Mouse (Mus musculus) liver, embryonic 16.5 days (tissue): ENCODE results near the gene Smad5. TPM values are rescaled to one million over a fixed set of nuclear protein-coding genes. Genes with fewer than 3 reads are reported as not detected.

ENCODE experiments used
- ATAC-seq: fragments of 200-750 bp; cut with Nextera tagmentation; 2 replicates; pipeline ENCODE4 v1.8.0; 2017; ENCODE audit warnings: low read depth, mild to moderate bottlenecking, moderate number of reproducible peaks, moderate library complexity
- H3K27ac ChIP-seq: fragments of 300-500 bp; sonication (generic); 2 replicates; pipeline ENCODE4 v1.5.1; 2014; ENCODE audit warnings: mild to moderate bottlenecking, low read length
- H3K27me3 ChIP-seq: fragments of 300-500 bp; sonication (generic); 2 replicates; pipeline ENCODE4 v1.6.1; 2014; ENCODE audit warnings: low read depth, low read length, mixed read lengths; ENCODE audit not compliant: control insufficient read depth, insufficient read depth
- H3K36me3 ChIP-seq: fragments of 300-500 bp; sonication (generic); 2 replicates; pipeline ENCODE4 v1.6.1; 2014; ENCODE audit warnings: mild to moderate bottlenecking; ENCODE audit not compliant: control insufficient read depth, insufficient read depth
- H3K4me1 ChIP-seq: fragments of 300-500 bp; sonication (generic); 2 replicates; pipeline ENCODE4 v1.6.1; 2014; ENCODE audit warnings: low read depth, low read length, mixed read lengths; ENCODE audit not compliant: control insufficient read depth
- H3K4me2 ChIP-seq: fragments of 300-500 bp; sonication (generic); 2 replicates; pipeline ENCODE4 v1.6.1; 2014; ENCODE audit warnings: low read depth, low read length, mixed read lengths
- H3K4me3 ChIP-seq: fragments of 300-500 bp; sonication (generic); 2 replicates; pipeline ENCODE4 v1.5.1; 2014; ENCODE audit warnings: low read depth, mild to moderate bottlenecking, low read length
- H3K9ac ChIP-seq: fragments of 300-500 bp; sonication (generic); 2 replicates; pipeline ENCODE4 v1.6.1; 2014; ENCODE audit warnings: low read depth, low read length
- H3K9me3 ChIP-seq: fragments of 300-500 bp; sonication (generic); replicated peaks from 2 replicates; pipeline ENCODE4 v1.6.1; 2016; ENCODE audit warnings: low read length; ENCODE audit not compliant: control insufficient read depth
- WGBS: fragments of 180-500 bp; shearing (Covaris S2); extraction: QIAGEN DNeasy Blood & Tissue Kit; methylation state at CpG from one replicate; pipeline ENCODE4 v1.1.7; 2014; ENCODE audit not compliant: insufficient replicate concordance; 5-methylcytosine and 5-hydroxymethylcytosine counted together
- polyA plus RNA-seq: library from polyadenylated mRNA; unstranded; fragments of >200 nt; fragmentation: Nextera tagmentation; extraction: Ambion mirVana; gene quantifications from 2 replicates; pipeline ENCODE4 v1.2.1, GENCODE M21; 2015

Gene Smad5
- polyA plus RNA-seq, 1 experiment from 2014 or later = 4.0 TPM

- H3K4me1 ChIP-seq = no peaks in the 10 kb centered on the region
- no peaks in the 10 kb centered on the region for H3K27me3 ChIP-seq
- ATAC-seq = no peak
- no peak overlapping the region for H3K9ac ChIP-seq
- no peak overlapping the region for H3K27ac ChIP-seq
- no peaks in the 10 kb centered on the region for H3K36me3 ChIP-seq
- H3K9me3 ChIP-seq = no peaks in the 10 kb centered on the region
- WGBS = 72% methylated on average over 2 of the region's 2 CpGs
- no peak overlapping the region for H3K4me3 ChIP-seq
- no peak overlapping the region for H3K4me2 ChIP-seq
These were observed 5.6 kb upstream of the Smad5 start for GRCm38 (mm10) chr13:56697171-56697570.

- Histone ChIP-seq H3K4me3 (no peak overlapping the region), H3K36me3 (no peaks in the 10 kb centered on the region), H3K4me2 (no peak overlapping the region), H3K27me3 (no peaks in the 10 kb centered on the region), H3K4me1 (peaks cover 4% of the 10 kb centered on the region), H3K9me3 (no peaks in the 10 kb centered on the region), H3K27ac (no peak overlapping the region), H3K9ac (no peak overlapping the region)
- WGBS = 43% methylated on average over 9 of the region's 9 CpGs
- no peak for ATAC-seq
These were observed 4.4 kb upstream of the Smad5 start for GRCm38 (mm10) chr13:56698391-56698790.

- Histone ChIP-seq H3K9me3 (no peaks in the 10 kb centered on the region), H3K27ac (no peak overlapping the region), H3K4me2 (no peak overlapping the region), H3K4me3 (no peak overlapping the region), H3K36me3 (no peaks in the 10 kb centered on the region), H3K9ac (no peak overlapping the region), H3K4me1 (peaks cover 4% of the 10 kb centered on the region), H3K27me3 (no peaks in the 10 kb centered on the region)
- WGBS = 69% methylated on average over 2 of the region's 2 CpGs
- no peak for ATAC-seq
These were observed 3.4 kb upstream of the Smad5 start for GRCm38 (mm10) chr13:56699370-56699769.

GRCm38 (mm10) chr13:56700981-56701380 is 1.8 kb upstream of the Smad5 start:
- Histone ChIP-seq H3K4me1 (peaks cover 4% of the 10 kb centered on the region), H3K4me2 (no peak overlapping the region), H3K36me3 (no peaks in the 10 kb centered on the region), H3K4me3 (no peak overlapping the region), H3K27ac (no peak overlapping the region), H3K9me3 (no peaks in the 10 kb centered on the region), H3K27me3 (no peaks in the 10 kb centered on the region), H3K9ac (no peak overlapping the region)
- WGBS = 44% methylated on average over 1 of the region's 1 CpGs
- no peak for ATAC-seq

GRCm38 (mm10) chr13:56701924-56702323 is 886 bp upstream of the Smad5 start:
- no peaks in the 10 kb centered on the region for H3K9me3 ChIP-seq
- no peak overlapping the region for H3K4me2 ChIP-seq
- H3K27ac ChIP-seq = no peak overlapping the region
- ATAC-seq = no peak
- no peak overlapping the region for H3K9ac ChIP-seq
- no peaks in the 10 kb centered on the region for H3K36me3 ChIP-seq
- H3K4me1 ChIP-seq = peaks cover 4% of the 10 kb centered on the region
- 66% methylated on average over 10 of the region's 10 CpGs for WGBS
- H3K27me3 ChIP-seq = no peaks in the 10 kb centered on the region
- no peak overlapping the region for H3K4me3 ChIP-seq

- H3K9ac ChIP-seq = peak overlapping the region; percentile 81
- peak overlapping the region; percentile 77 for H3K4me2 ChIP-seq
- H3K27me3 ChIP-seq = no peaks in the 10 kb centered on the region
- WGBS = 0% methylated on average over 64 of the region's 80 CpGs
- peaks cover 4% of the 10 kb centered on the region for H3K4me1 ChIP-seq
- H3K4me3 ChIP-seq = peak overlapping the region; percentile 71
- peak overlapping the region; percentile 90 for H3K27ac ChIP-seq
- ATAC-seq = peak; percentile 87
- no peaks in the 10 kb centered on the region for H3K9me3 ChIP-seq
- H3K36me3 ChIP-seq = no peaks in the 10 kb centered on the region
These were observed 536 bp downstream of the Smad5 start for GRCm38 (mm10) chr13:56703222-56703870.

- no peaks in the 10 kb centered on the region for H3K36me3 ChIP-seq
- peak overlapping the region; percentile 77 for H3K4me2 ChIP-seq
- H3K27me3 ChIP-seq = no peaks in the 10 kb centered on the region
- ATAC-seq = peak; percentile 25
- WGBS = 2% methylated on average over 11 of the region's 11 CpGs
- H3K4me3 ChIP-seq = peak overlapping the region; percentile 71
- peak overlapping the region; percentile 81 for H3K9ac ChIP-seq
- H3K4me1 ChIP-seq = peaks cover 4% of the 10 kb centered on the region
- H3K27ac ChIP-seq = peak overlapping the region; percentile 90
- H3K9me3 ChIP-seq = no peaks in the 10 kb centered on the region
These were observed 1.1 kb downstream of the Smad5 start for GRCm38 (mm10) chr13:56703871-56704321.

GRCm38 (mm10) chr13:56704596-56704995 is 1.8 kb downstream of the Smad5 start:
- peaks cover 4% of the 10 kb centered on the region for H3K4me1 ChIP-seq
- H3K4me2 ChIP-seq = peak overlapping the region; percentile 77; the same call in 1 of the 2 replicates
- H3K27me3 ChIP-seq = no peaks in the 10 kb centered on the region
- no peaks in the 10 kb centered on the region for H3K9me3 ChIP-seq
- no peak for ATAC-seq
- H3K4me3 ChIP-seq = no peak overlapping the region
- H3K9ac ChIP-seq = no peak overlapping the region
- H3K27ac ChIP-seq = no peak overlapping the region
- H3K36me3 ChIP-seq = no peaks in the 10 kb centered on the region
- 44% methylated on average over 2 of the region's 2 CpGs for WGBS

GRCm38 (mm10) chr13:56707111-56707510 is 4.3 kb downstream of the Smad5 start:
- ATAC-seq = no peak
- no peaks in the 10 kb centered on the region for H3K9me3 ChIP-seq
- no peak overlapping the region for H3K9ac ChIP-seq
- no peak overlapping the region for H3K4me3 ChIP-seq
- 82% methylated on average over 4 of the region's 4 CpGs for WGBS
- H3K4me2 ChIP-seq = no peak overlapping the region
- H3K4me1 ChIP-seq = peaks cover 7% of the 10 kb centered on the region
- H3K36me3 ChIP-seq = no peaks in the 10 kb centered on the region
- no peaks in the 10 kb centered on the region for H3K27me3 ChIP-seq
- no peak overlapping the region for H3K27ac ChIP-seq
